Mouse (Mus musculus): ENCODE measurements around the gene Slc15a1.

The Slc15a1 gene

GRCm38 (mm10) chr14:121493712-121494111 is 11.3 kb downstream of the Slc15a1 start:
- DNase-seq (ENCODE audit: low spot score in 2 of 2), result no peak

GRCm38 (mm10) chr14:121492328-121492727 is 12.7 kb downstream of the Slc15a1 start:
- no peak for DNase-seq (ENCODE audit: low spot score in 2 of 2)

GRCm38 (mm10) chr14:121485722-121486121 is 19.3 kb downstream of the Slc15a1 start:
- DNase-seq (ENCODE audit: low spot score in 2 of 2), result no peak

GRCm38 (mm10) chr14:121484436-121484835 is 20.6 kb downstream of the Slc15a1 start:
- no peak for DNase-seq (ENCODE audit: low spot score in 2 of 2)

- DNase-seq (ENCODE audit: low spot score in 2 of 2), result no peak
These were observed 22.9 kb downstream of the Slc15a1 start for GRCm38 (mm10) chr14:121482181-121482580.

- DNase-seq (ENCODE audit: low spot score in 2 of 2), result no peak
These were observed 23.5 kb downstream of the Slc15a1 start for GRCm38 (mm10) chr14:121481591-121481990.

GRCm38 (mm10) chr14:121479096-121479495 is 26.0 kb downstream of the Slc15a1 start:
- DNase-seq (ENCODE audit: low spot score in 2 of 2), result no peak

GRCm38 (mm10) chr14:121477925-121478693 is 26.9 kb downstream of the Slc15a1 start:
- no peak for DNase-seq (ENCODE audit: low spot score in 2 of 2)

GRCm38 (mm10) chr14:121473869-121474268 is 31.2 kb downstream of the Slc15a1 start:
- DNase-seq (ENCODE audit: low spot score in 2 of 2), result no peak

GRCm38 (mm10) chr14:121471545-121472121 is 33.4 kb downstream of the Slc15a1 start:
- DNase-seq (ENCODE audit: low spot score in 2 of 2), result no peak

GRCm38 (mm10) chr14:121469601-121470000 is 35.5 kb downstream of the Slc15a1 start:
- no peak for DNase-seq (ENCODE audit: low spot score in 2 of 2)

- no peak for DNase-seq (ENCODE audit: low spot score in 2 of 2)
These were observed 37.4 kb downstream of the Slc15a1 start for GRCm38 (mm10) chr14:121467646-121468045.

GRCm38 (mm10) chr14:121466501-121466900 is 38.6 kb downstream of the Slc15a1 start:
- DNase-seq (ENCODE audit: low spot score in 2 of 2), result no peak

GRCm38 (mm10) chr14:121464318-121464717 is 40.7 kb downstream of the Slc15a1 start:
- no peak for DNase-seq (ENCODE audit: low spot score in 2 of 2)

- no peak for DNase-seq (ENCODE audit: low spot score in 2 of 2)
These were observed 42.3 kb downstream of the Slc15a1 start for GRCm38 (mm10) chr14:121462756-121463155.

GRCm38 (mm10) chr14:121460966-121461365 is 44.1 kb downstream of the Slc15a1 start:
- no peak for DNase-seq (ENCODE audit: low spot score in 2 of 2)

GRCm38 (mm10) chr14:121458521-121458920 is 46.5 kb downstream of the Slc15a1 start:
- DNase-seq (ENCODE audit: low spot score in 2 of 2), result no peak

- no peak for DNase-seq (ENCODE audit: low spot score in 2 of 2)
These were observed 47.5 kb downstream of the Slc15a1 start for GRCm38 (mm10) chr14:121457536-121457935.

GRCm38 (mm10) chr14:121456416-121457285 is 48.4 kb downstream of the Slc15a1 start:
- DNase-seq (ENCODE audit: low spot score in 2 of 2), result no peak

GRCm38 (mm10) chr14:121455976-121456375 is 49.1 kb downstream of the Slc15a1 start:
- no peak for DNase-seq (ENCODE audit: low spot score in 2 of 2)

GRCm38 (mm10) chr14:121455527-121455926 is 49.5 kb downstream of the Slc15a1 start:
- DNase-seq (ENCODE audit: low spot score in 2 of 2), result peak in 1 of 2 experiments; percentile 44

- no peak for DNase-seq (ENCODE audit: low spot score in 2 of 2)
These were observed 51.9 kb downstream of the Slc15a1 start for GRCm38 (mm10) chr14:121453130-121453529.
